Mouse (Mus musculus) limb, embryonic 14.5 days (tissue): Measurements from ENCODE around the gene Acot1. TPM values are rescaled to one million over a fixed set of nuclear protein-coding genes. Genes with fewer than 3 reads are reported as not detected.
A peak's percentile ranks its signal among the peaks of the same experiment; 100 is the strongest.

Experiments
- ATAC-seq: fragments of 200-750 bp; cut with Nextera tagmentation; 2 replicates; pipeline ENCODE4 v1.8.0; 2017; ENCODE audit warnings: low read depth, moderate number of reproducible peaks, moderate TSS enrichment; ENCODE audit not compliant: low FRiP score
- DNase-seq: peaks from one replicate; pipeline ENCODE4 v3.0.0-alpha.2; 2015; ENCODE audit warnings: low spot score
- H3K27ac ChIP-seq: fragments of 300-500 bp; sonication (generic); replicated peaks from 2 replicates; pipeline ENCODE4 v1.5.1; 2014; ENCODE audit warnings: low read depth, mild to moderate bottlenecking, low read length, moderate library complexity, mixed read lengths
- H3K27me3 ChIP-seq: fragments of 300-500 bp; sonication (generic); 2 replicates; pipeline ENCODE4 v1.6.1; 2014; ENCODE audit warnings: low read length, mixed read lengths; ENCODE audit not compliant: control insufficient read depth, insufficient read depth
- H3K36me3 ChIP-seq: fragments of 300-500 bp; sonication (generic); 2 replicates; pipeline ENCODE4 v1.6.1; 2014; ENCODE audit warnings: mild to moderate bottlenecking, low read length, moderate library complexity, mixed read lengths; ENCODE audit not compliant: control insufficient read depth, insufficient read depth
- H3K4me1 ChIP-seq: fragments of 300-500 bp; sonication (generic); 2 replicates; pipeline ENCODE4 v1.6.1; 2014; ENCODE audit warnings: antibody characterized with exemption, low read length, mixed read lengths; ENCODE audit not compliant: control insufficient read depth, insufficient read depth
- H3K4me2 ChIP-seq: fragments of 300-500 bp; sonication (generic); replicated peaks from 2 replicates; pipeline ENCODE4 v1.6.1; 2014; ENCODE audit warnings: low read depth, mild to moderate bottlenecking, low read length, moderate library complexity; ENCODE audit not compliant: severe bottlenecking
- H3K4me3 ChIP-seq: fragments of 300-500 bp; sonication (generic); replicated peaks from 2 replicates; pipeline ENCODE4 v1.5.1; 2014; ENCODE audit warnings: low read length
- H3K9ac ChIP-seq: fragments of 300-500 bp; sonication (generic); 2 replicates; pipeline ENCODE4 v1.6.1; 2014; ENCODE audit warnings: mild to moderate bottlenecking, low read depth, low read length, moderate library complexity; ENCODE audit not compliant: severe bottlenecking
- H3K9me3 ChIP-seq: fragments of 300-500 bp; sonication (generic); 2 replicates; pipeline ENCODE4 v1.6.1; 2016; ENCODE audit warnings: low read length; ENCODE audit not compliant: control insufficient read depth
- POLR2A ChIP-seq: fragments of 200-500 bp; IDR thresholded peaks from 2 replicates; pipeline ENCODE4 v1.8.0; 2012; ENCODE audit warnings: inconsistent platforms, mild to moderate bottlenecking, moderate library complexity, borderline replicate concordance; ENCODE audit not compliant: insufficient read depth, insufficient read length; ENCODE audit errors: extremely low read depth
- WGBS: fragments of 180-500 bp; shearing (Covaris S2); extraction: QIAGEN DNeasy Blood & Tissue Kit; methylation state at CpG from one replicate; pipeline ENCODE4 v1.1.7; 2014; 5-methylcytosine and 5-hydroxymethylcytosine counted together
- polyA plus RNA-seq, 2 experiments: library from polyadenylated mRNA; depleted of rRNA in 1 of 2; stranded (reverse) in 1 of 2; unstranded in 1 of 2; fragments of >200 nt; fragmentation: Nextera tagmentation in 1 of 2; extraction: Ambion mirVana in 1 of 2; gene quantifications; 2 replicates each; pipeline versions ENCODE4 v1.2.1 to v1.2.3; 2012 to 2014

The Acot1 gene
- polyA plus RNA-seq, 2 experiments = 30.7 to 56.5 TPM

DNA sequence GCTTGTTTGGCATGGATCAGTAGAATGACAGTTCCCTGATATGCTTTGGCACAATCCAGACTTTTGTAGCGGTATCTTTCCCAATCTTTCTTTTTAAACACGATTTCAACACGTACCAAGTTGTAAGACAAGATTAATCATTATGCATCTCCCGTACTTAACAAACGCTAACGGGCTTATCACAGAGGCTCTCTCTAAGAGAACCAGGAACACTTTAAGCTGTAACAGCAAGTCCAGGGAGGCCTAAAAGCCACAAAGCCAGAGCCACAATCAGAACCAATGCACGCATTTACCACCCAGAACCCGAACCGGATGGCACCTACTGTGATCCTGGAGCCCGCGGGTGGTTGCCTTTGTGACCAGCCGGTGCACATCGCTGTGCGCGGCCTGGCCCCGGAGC, 43.9 kb downstream of the Acot1 start:
- Histone ChIP-seq H3K9ac (peak overlapping the region; percentile 50; the same call in 1 of the 2 replicates), H3K27ac (no peak overlapping the region), H3K4me3 (peak overlapping the region; percentile 45), H3K4me2 (peak overlapping the region; percentile 82), H3K9me3 (0 out of 2 replicates have a peak, but pooled peaks cover 2% of the 10 kb centered on the region), H3K27me3 (no peaks in the 10 kb centered on the region), H3K4me1 (peaks cover 5% of the 10 kb centered on the region; the same call in 1 of the 2 replicates), H3K36me3 (no peaks in the 10 kb centered on the region)
- DNase-seq (no peak), ATAC-seq (no peak)
- WGBS = 16% methylated on average over 16 of the region's 16 CpGs
- no peak for TF ChIP-seq POLR2A

DNA sequence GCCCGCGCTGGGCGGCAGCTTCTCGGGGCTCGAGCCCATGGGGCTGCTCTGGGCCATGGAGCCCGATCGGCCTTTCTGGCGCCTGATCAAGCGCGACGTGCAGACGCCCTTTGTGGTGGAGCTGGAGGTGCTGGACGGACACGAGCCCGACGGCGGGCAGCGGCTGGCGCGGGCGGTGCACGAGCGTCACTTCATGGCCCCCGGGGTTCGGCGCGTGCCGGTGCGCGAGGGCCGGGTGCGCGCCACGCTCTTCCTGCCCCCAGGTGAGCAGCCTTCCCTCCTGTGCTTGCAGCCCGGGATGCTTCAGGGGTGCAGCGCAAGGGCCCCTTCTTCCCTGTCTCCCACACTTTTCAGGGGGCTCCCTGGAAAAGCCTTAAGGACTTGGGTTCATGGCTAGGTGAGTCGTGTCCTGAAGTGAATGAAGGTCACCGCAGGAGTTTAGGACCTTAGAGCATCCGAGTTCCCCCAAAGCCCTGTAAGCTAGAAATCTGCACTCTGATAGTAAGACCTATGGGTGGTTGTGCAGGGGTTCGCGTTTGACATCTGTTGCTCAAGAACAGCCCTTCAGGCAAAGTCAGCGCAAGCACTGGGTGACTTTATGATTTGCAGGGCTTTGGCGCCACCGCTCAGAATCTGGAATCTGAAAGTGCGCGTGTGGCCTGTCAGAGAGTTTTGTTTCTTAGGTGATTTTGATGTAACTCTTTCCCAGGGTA, 44.5 kb downstream of the Acot1 start:
- ATAC-seq = no peak; the same call in 1 of the 2 replicates
- H3K4me3 ChIP-seq = peak overlapping the region; percentile 45
- peak overlapping the region; percentile 50 for H3K9ac ChIP-seq
- 5% methylated on average over 17 of the region's 46 CpGs for WGBS
- H3K4me1 ChIP-seq = peaks cover 5% of the 10 kb centered on the region; the same call in 1 of the 2 replicates
- peak overlapping the region; percentile 82 for H3K4me2 ChIP-seq
- H3K9me3 ChIP-seq = no peaks in the 10 kb centered on the region
- no peak for DNase-seq
- no peak overlapping the region for H3K27ac ChIP-seq
- no peaks in the 10 kb centered on the region for H3K27me3 ChIP-seq
- no peaks in the 10 kb centered on the region for H3K36me3 ChIP-seq
- TF ChIP-seq POLR2A = no peak

- DNase-seq = no peak
- no peak overlapping the region for H3K4me3 ChIP-seq
- no peak for TF ChIP-seq POLR2A
- no peak for ATAC-seq
- H3K27ac ChIP-seq = no peak overlapping the region
- no peak overlapping the region for H3K4me2 ChIP-seq
- H3K9me3 ChIP-seq = no peaks in the 10 kb centered on the region; the same call in 1 of the 2 replicates
- H3K36me3 ChIP-seq = no peaks in the 10 kb centered on the region
- no peaks in the 10 kb centered on the region for H3K4me1 ChIP-seq
- H3K27me3 ChIP-seq = no peaks in the 10 kb centered on the region
- WGBS = 34% methylated on average over 2 of the region's 2 CpGs
- no peak overlapping the region for H3K9ac ChIP-seq
These were observed 51.7 kb downstream of the Acot1 start for GRCm38 (mm10) chr12:84060946-84061345.

GRCm38 (mm10) chr12:84062336-84062735, 53.0 kb downstream of the Acot1 start:
- DNase-seq (no peak), ATAC-seq (no peak)
- Histone ChIP-seq H3K4me3 (no peak overlapping the region), H3K4me1 (no peaks in the 10 kb centered on the region), H3K9ac (no peak overlapping the region), H3K27ac (no peak overlapping the region), H3K36me3 (no peaks in the 10 kb centered on the region), H3K27me3 (no peaks in the 10 kb centered on the region), H3K4me2 (no peak overlapping the region), H3K9me3 (no peaks in the 10 kb centered on the region; the same call in 1 of the 2 replicates)
- TF ChIP-seq POLR2A = no peak
- WGBS = 95% methylated on average over 20 of the region's 20 CpGs

GRCm38 (mm10) chr12:84063228-84063627, 53.9 kb downstream of the Acot1 start:
- Histone ChIP-seq H3K9me3 (no peaks in the 10 kb centered on the region; the same call in 1 of the 2 replicates), H3K4me2 (no peak overlapping the region), H3K27ac (no peak overlapping the region), H3K9ac (no peak overlapping the region), H3K4me3 (no peak overlapping the region), H3K36me3 (no peaks in the 10 kb centered on the region), H3K27me3 (0 out of 2 replicates have a peak, but pooled peaks cover under 1% of the 10 kb centered on the region), H3K4me1 (no peaks in the 10 kb centered on the region)
- ATAC-seq (no peak), DNase-seq (no peak)
- TF ChIP-seq POLR2A = no peak
- WGBS = 72% methylated on average over 5 of the region's 5 CpGs
